Mouse (Mus musculus) stomach, postnatal 0 days (tissue): Measurements from ENCODE around the gene Adat3. TPM values are rescaled to one million over a fixed set of nuclear protein-coding genes. Genes with fewer than 3 reads are reported as not detected.

Source experiments
- ATAC-seq: fragments of 200-750 bp; cut with Nextera tagmentation; 2 replicates; pipeline ENCODE4 v1.8.0; 2017; ENCODE audit not compliant: low FRiP score, low TSS enrichment
- DNase-seq: peaks from one replicate; pipeline ENCODE4 v3.0.0-alpha.2; 2016; ENCODE audit warnings: low spot score
- H3K27ac ChIP-seq: fragments of 300-500 bp; sonication (generic); replicated peaks from 2 replicates; pipeline ENCODE4 v1.5.1; 2014; ENCODE audit warnings: mild to moderate bottlenecking, control low read depth
- H3K27me3 ChIP-seq: fragments of 300-500 bp; sonication (generic); 2 replicates; pipeline ENCODE4 v1.6.1; 2014; ENCODE audit warnings: low read length; ENCODE audit not compliant: control insufficient read depth, insufficient read depth
- H3K36me3 ChIP-seq: fragments of 300-500 bp; sonication (generic); 2 replicates; pipeline ENCODE4 v1.6.1; 2014; ENCODE audit warnings: low read length, mixed read lengths; ENCODE audit not compliant: control insufficient read depth, insufficient read depth
- H3K4me1 ChIP-seq: fragments of 300-500 bp; sonication (generic); replicated peaks from 2 replicates; pipeline ENCODE4 v1.6.1; 2014; ENCODE audit warnings: antibody characterized with exemption; ENCODE audit not compliant: control insufficient read depth, insufficient read depth
- H3K4me2 ChIP-seq: fragments of 300-500 bp; sonication (generic); replicated peaks from 2 replicates; pipeline ENCODE4 v1.6.1; 2014; ENCODE audit warnings: low read depth, mild to moderate bottlenecking, control low read depth, moderate library complexity
- H3K4me3 ChIP-seq: fragments of 300-500 bp; sonication (generic); 2 replicates; pipeline ENCODE4 v1.5.1; 2014; ENCODE audit warnings: low read depth, low read length, control low read depth
- H3K9ac ChIP-seq: fragments of 300-500 bp; sonication (generic); 2 replicates; pipeline ENCODE4 v1.6.1; 2014; ENCODE audit warnings: mild to moderate bottlenecking, low read length, control low read depth, mixed read lengths
- H3K9me3 ChIP-seq: fragments of 300-500 bp; sonication (generic); 2 replicates; pipeline ENCODE4 v1.6.1; 2016; ENCODE audit warnings: low read length; ENCODE audit not compliant: control insufficient read depth
- CTCF ChIP-seq: IDR thresholded peaks from 2 replicates; pipeline ENCODE4 v1.5.1; 2016; ENCODE audit warnings: antibody characterized with exemption, low read depth, mild to moderate bottlenecking, moderate library complexity
- EP300 ChIP-seq: optimal IDR thresholded peaks from 2 replicates; pipeline ENCODE3; 2016; ENCODE audit warnings: antibody characterized with exemption
- WGBS: fragments of 180-500 bp; shearing (Covaris S2); extraction: QIAGEN DNeasy Blood & Tissue Kit; methylation state at CpG from one replicate; pipeline ENCODE4 v1.1.7; 2014; 5-methylcytosine and 5-hydroxymethylcytosine counted together
- polyA plus RNA-seq: library from polyadenylated mRNA; unstranded; fragments of >200 nt; fragmentation: Nextera tagmentation; extraction: Ambion mirVana; gene quantifications from 2 replicates; pipeline ENCODE4 v1.2.1, GENCODE M21; 2015

The Adat3 gene
- polyA plus RNA-seq, 1 experiment from 2014 or later: 4.1 TPM

- 87% methylated on average over 3 of the region's 3 CpGs for WGBS
- H3K9me3 ChIP-seq: no peaks in the 10 kb centered on the region
- H3K27ac ChIP-seq: no peak overlapping the region
Measured at GRCm38 (mm10) chr10:80611905-80612304, 9.2 kb downstream of the Adat3 start.

GRCm38 (mm10) chr10:80613821-80614220 lies 11.1 kb downstream of the Adat3 start:
- no peak for TF ChIP-seq EP300
- TF ChIP-seq CTCF: 0 out of 2 replicates have a peak, but pooled peaks have one; percentile 4
- DNase-seq (no peak), ATAC-seq (no peak)
- no peaks in the 10 kb centered on the region for H3K27me3 ChIP-seq
- no peaks in the 10 kb centered on the region for H3K9me3 ChIP-seq
- no peak overlapping the region for H3K4me2 ChIP-seq
- peaks cover 10% of the 10 kb centered on the region; the same call in 1 of the 2 replicates for H3K36me3 ChIP-seq
- no peak overlapping the region for H3K9ac ChIP-seq
- H3K4me1 ChIP-seq: no peaks in the 10 kb centered on the region
- no peak overlapping the region for H3K27ac ChIP-seq
- WGBS: 78% methylated on average over 3 of the region's 3 CpGs
- H3K4me3 ChIP-seq: no peak overlapping the region

More at GRCm38 (mm10) chr10:80611905-80612304, 9.2 kb downstream of the Adat3 start:
- peaks cover 16% of the 10 kb centered on the region for H3K36me3 ChIP-seq
- ATAC-seq (no peak), DNase-seq (no peak)
- H3K9ac ChIP-seq: no peak overlapping the region
- TF ChIP-seq CTCF (no peak), EP300 (no peak)
- H3K4me3 ChIP-seq: no peak overlapping the region
- no peaks in the 10 kb centered on the region for H3K4me1 ChIP-seq
- H3K4me2 ChIP-seq: no peak overlapping the region
- no peaks in the 10 kb centered on the region for H3K27me3 ChIP-seq

GRCm38 (mm10) chr10:80614351-80614750 lies 11.7 kb downstream of the Adat3 start:
- TF ChIP-seq CTCF (no peak), EP300 (no peak)
- no peak overlapping the region for H3K4me3 ChIP-seq
- no peak overlapping the region for H3K9ac ChIP-seq
- H3K27me3 ChIP-seq: no peaks in the 10 kb centered on the region
- H3K36me3 ChIP-seq: peaks cover 7% of the 10 kb centered on the region; the same call in 1 of the 2 replicates
- no peaks in the 10 kb centered on the region for H3K9me3 ChIP-seq
- H3K4me1 ChIP-seq: no peaks in the 10 kb centered on the region
- 88% methylated on average over 6 of the region's 6 CpGs for WGBS
- H3K4me2 ChIP-seq: no peak overlapping the region
- DNase-seq (no peak), ATAC-seq (no peak)
- no peak overlapping the region for H3K27ac ChIP-seq

- WGBS: 58% methylated on average over 9 of the region's 9 CpGs
Measured at GRCm38 (mm10) chr10:80618181-80618580, 15.5 kb downstream of the Adat3 start.

GRCm38 (mm10) chr10:80619465-80620244 lies 17.0 kb downstream of the Adat3 start:
- ATAC-seq (no peak), DNase-seq (no peak)
- H3K9ac ChIP-seq: no peak overlapping the region; the same call in 1 of the 2 replicates
- H3K27ac ChIP-seq: no peak overlapping the region
- no peak overlapping the region for H3K4me2 ChIP-seq
- H3K27me3 ChIP-seq: no peaks in the 10 kb centered on the region
- H3K4me1 ChIP-seq: peaks cover 5% of the 10 kb centered on the region; the same call in 1 of the 2 replicates
- 42% methylated on average over 8 of the region's 8 CpGs for WGBS
- no peaks in the 10 kb centered on the region for H3K9me3 ChIP-seq
- no peaks in the 10 kb centered on the region; the same call in 1 of the 2 replicates for H3K36me3 ChIP-seq
- no peak for TF ChIP-seq CTCF
- no peak for TF ChIP-seq EP300
- H3K4me3 ChIP-seq: no peak overlapping the region

More at GRCm38 (mm10) chr10:80618181-80618580, 15.5 kb downstream of the Adat3 start:
- Histone ChIP-seq H3K27me3 (no peaks in the 10 kb centered on the region), H3K4me1 (peaks cover 4% of the 10 kb centered on the region; the same call in 1 of the 2 replicates), H3K4me2 (no peak overlapping the region), H3K4me3 (no peak overlapping the region), H3K9me3 (no peaks in the 10 kb centered on the region), H3K9ac (no peak overlapping the region), H3K27ac (no peak overlapping the region), H3K36me3 (peaks cover 6% of the 10 kb centered on the region; the same call in 1 of the 2 replicates)
- DNase-seq (no peak), ATAC-seq (no peak)
- TF ChIP-seq CTCF: no peak
- no peak for TF ChIP-seq EP300

- ATAC-seq: no peak
- H3K27ac ChIP-seq: no peak overlapping the region
- 84% methylated on average over 9 of the region's 9 CpGs for WGBS
Measured at GRCm38 (mm10) chr10:80620365-80620764, 17.7 kb downstream of the Adat3 start.

More at GRCm38 (mm10) chr10:80620365-80620764, 17.7 kb downstream of the Adat3 start:
- Histone ChIP-seq H3K4me3 (no peak overlapping the region), H3K9me3 (no peaks in the 10 kb centered on the region), H3K9ac (no peak overlapping the region), H3K27me3 (no peaks in the 10 kb centered on the region), H3K36me3 (no peaks in the 10 kb centered on the region; the same call in 1 of the 2 replicates), H3K4me1 (peaks cover 5% of the 10 kb centered on the region; the same call in 1 of the 2 replicates), H3K4me2 (no peak overlapping the region)
- DNase-seq: no peak
- TF ChIP-seq CTCF (no peak), EP300 (no peak)
